Mouse (Mus musculus) kidney, adult 2 months (tissue): ENCODE measurements around the gene Slc12a8.

Experiments used
- CTCF ChIP-seq: fragments of 200-500 bp; conservative IDR thresholded peaks from 2 replicates; pipeline ENCODE4 v1.5.1; 2011; ENCODE audit warnings: low read depth, mild to moderate bottlenecking, control low read depth, low read length, moderate library complexity, mixed read lengths; ENCODE audit not compliant: insufficient read depth, insufficient read length
- POLR2A ChIP-seq: fragments of 200-500 bp; IDR thresholded peaks from one replicate; pipeline ENCODE4 v1.6.1; 2011; ENCODE audit warnings: low read depth, low read length, control low read depth

GRCm38 (mm10) chr16:33587283-33588127 is 70.4 kb downstream of the Slc12a8 start:
- TF ChIP-seq POLR2A (no peak), CTCF (no peak)
